Mouse (Mus musculus) thymus, postnatal 0 days (tissue): ENCODE results near the gene Eid3. TPM values are rescaled to one million over a fixed set of nuclear protein-coding genes. Genes with fewer than 3 reads are reported as not detected.

ENCODE experiments used
- DNase-seq: peaks from one replicate; pipeline ENCODE4 v3.0.0-alpha.2; 2015; ENCODE audit warnings: low spot score
- polyA plus RNA-seq: library from polyadenylated mRNA; unstranded; fragments of >200 nt; fragmentation: Nextera tagmentation; extraction: Ambion mirVana; gene quantifications from 2 replicates; pipeline ENCODE4 v1.2.1, GENCODE M21; 2015

The Eid3 gene
- polyA plus RNA-seq: 0.19 and 0.27 TPM in 2 replicates

- DNase-seq: no peak
Measured at GRCm38 (mm10) chr10:82866356-82866755, at the start of gene Eid3. Gene Eid3, plus strand, starts transcription at chr10:82866626.

DNA sequence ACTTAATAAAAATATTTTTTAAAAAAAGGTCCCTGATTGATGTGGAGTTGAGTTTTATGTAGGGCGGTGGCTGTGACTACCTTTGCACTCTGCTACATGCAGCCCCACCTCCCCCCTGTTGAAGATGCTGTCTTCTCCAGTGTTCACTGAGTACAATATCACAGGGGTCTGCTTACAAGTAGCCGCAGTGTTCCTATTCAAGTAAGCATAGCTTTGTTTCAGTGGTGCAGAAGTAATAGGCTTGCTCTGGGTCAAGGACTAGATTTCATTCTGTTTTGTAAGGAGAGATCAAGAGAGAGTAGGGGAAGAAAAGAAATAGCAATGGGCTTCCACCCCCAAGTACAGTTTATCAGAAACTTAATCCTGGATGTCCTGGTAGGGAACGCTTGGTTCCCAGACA, 48.9 kb upstream of the Eid3 start:
- no peak for DNase-seq

DNA sequence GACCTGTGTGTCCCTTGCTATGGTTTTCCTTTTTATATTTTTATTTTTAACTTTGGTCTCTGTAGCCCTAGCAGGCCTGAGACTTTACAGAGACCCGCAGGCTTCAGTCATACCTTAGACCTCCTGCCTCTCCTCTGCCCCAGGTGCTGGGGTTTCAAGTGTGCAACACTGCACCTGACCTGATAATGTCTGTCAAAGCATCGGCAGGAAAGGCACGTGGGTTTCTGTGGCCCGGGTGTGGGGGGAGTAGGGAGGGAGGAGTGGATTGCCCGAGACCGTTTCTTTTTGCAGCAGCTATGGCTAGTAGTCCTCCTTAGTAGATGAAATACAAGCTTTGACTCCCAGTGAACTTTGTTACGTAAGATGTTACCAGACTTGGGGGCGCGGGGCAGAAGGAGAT, 48.5 kb upstream of the Eid3 start:
- peak; percentile 34 for DNase-seq

DNA sequence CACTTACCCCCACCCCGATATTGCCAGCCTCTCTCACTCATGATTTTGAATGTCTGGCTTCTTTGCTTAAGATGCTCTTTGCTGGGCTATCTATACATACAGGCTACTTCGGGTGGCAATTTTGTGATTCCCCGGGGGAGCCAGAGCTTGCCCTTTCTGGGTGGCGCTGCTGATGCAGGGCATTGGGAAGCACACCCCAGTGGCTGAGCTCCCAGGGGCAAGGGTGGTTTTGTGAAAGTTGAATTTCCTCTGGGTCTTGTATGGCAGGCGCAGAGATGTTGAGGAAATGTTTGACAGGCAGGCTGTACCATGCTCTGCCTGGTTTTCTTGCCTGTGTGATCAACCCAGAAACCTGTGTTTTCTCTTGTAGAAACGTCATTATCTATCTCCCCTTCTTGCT, 47.8 kb upstream of the Eid3 start:
- DNase-seq: no peak

DNA sequence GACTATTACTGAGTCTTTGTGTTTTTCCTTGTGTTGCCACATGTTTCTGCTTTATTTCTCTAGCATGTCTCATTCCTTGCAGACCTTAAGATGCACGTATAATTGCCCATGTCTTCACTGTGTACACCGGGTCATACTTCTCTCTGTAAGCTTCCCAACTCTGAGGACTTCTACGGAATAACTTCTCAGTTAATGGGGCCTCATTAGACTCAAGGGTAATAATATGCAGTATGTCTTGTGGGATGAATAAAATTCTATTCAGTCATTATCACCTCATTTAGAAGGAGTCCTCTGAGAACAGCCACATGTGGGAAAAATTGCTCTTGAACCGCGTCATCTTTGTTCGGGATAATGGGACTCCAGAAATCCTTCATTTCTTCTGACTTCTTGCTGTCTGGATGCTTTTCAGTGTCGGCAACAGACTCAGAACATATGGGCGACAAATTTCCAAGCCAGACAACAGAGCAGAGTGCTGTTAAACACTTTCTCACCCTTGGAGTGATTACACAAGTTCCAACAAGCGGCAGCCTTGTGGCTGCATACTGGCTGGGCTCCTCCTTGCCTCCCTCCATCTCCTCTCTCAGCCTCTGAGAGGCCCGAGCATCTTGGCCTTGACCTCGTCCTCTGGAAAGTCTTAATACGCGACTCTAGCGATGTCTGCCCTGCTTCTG, 43.2 kb upstream of the Eid3 start:
- no peak for DNase-seq

GRCm38 (mm10) chr10:82823779-82824177, 42.6 kb upstream of the Eid3 start:
- no peak for DNase-seq

GRCm38 (mm10) chr10:82824541-82824940, 41.9 kb upstream of the Eid3 start:
- DNase-seq: no peak

DNA sequence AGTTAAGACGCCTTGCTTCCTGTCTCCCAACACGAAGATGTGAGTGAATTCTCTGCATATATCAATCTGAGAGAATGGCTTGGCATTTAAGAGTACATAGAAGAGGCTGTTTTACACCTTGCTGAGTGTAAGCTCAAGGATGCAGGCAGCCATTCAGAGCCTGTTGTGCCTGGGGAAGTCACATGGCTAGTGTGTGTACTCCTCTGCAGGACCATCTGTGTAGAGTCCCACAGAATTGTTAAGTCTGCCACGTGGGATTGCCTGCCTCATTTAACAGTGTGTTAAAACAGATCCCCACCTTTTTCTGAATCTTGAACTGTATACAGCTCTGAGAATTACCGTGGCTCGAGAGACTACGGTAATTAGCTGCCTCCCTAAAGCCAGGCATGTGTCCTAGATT, 39.9 kb upstream of the Eid3 start:
- DNase-seq: no peak

DNA sequence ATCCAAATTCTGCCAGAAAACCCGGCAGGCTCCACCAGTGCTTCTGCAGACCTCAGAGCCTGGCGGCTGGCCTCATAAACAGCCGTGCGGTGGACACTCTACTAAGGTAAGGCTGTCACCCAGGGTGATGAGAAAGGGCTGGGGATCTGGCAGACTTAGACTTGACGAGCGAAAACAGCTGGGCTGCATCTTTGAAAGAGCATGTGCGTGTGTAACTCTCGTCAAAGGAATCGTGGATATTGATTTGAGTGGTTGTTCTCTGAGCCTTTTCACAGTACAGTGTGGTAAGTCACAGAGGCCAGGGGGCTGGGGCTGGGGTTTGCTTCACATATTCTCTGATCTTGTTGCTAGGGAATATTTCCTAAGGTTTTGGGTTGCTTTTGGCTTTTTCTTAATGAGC, 32.5 kb upstream of the Eid3 start, which contains the start of gene Txnrd1:
TSS of gene Txnrd1 (plus strand) at position 26 of the 400 bp plus-strand sequence.
- no peak for DNase-seq

- no peak for DNase-seq
Measured at GRCm38 (mm10) chr10:82835898-82836297, 30.5 kb upstream of the Eid3 start.

- no peak for DNase-seq
Measured at GRCm38 (mm10) chr10:82838390-82838789, 28.0 kb upstream of the Eid3 start.

DNA sequence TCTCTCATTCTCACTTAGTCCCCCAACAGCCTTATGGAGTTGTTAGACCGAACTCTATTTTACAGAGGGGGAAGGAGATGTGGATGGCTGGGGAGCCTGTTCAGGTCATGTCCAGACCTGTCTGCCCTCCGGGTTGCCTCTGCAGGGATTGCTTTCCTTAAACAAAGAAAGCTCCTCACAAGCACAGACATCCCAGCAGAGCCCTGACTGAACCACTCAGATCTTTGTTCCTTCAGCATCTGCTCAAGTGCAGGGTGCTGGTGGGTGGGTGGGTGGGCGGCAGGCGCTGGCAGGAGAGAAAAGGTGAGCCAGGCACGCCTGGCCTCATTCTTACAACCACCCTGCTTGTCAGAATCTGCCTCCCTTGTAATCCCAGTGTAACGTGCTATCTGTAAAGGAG, 22.3 kb upstream of the Eid3 start:
- DNase-seq: no peak

GRCm38 (mm10) chr10:82844731-82845130, 21.7 kb upstream of the Eid3 start:
- DNase-seq: no peak

DNA sequence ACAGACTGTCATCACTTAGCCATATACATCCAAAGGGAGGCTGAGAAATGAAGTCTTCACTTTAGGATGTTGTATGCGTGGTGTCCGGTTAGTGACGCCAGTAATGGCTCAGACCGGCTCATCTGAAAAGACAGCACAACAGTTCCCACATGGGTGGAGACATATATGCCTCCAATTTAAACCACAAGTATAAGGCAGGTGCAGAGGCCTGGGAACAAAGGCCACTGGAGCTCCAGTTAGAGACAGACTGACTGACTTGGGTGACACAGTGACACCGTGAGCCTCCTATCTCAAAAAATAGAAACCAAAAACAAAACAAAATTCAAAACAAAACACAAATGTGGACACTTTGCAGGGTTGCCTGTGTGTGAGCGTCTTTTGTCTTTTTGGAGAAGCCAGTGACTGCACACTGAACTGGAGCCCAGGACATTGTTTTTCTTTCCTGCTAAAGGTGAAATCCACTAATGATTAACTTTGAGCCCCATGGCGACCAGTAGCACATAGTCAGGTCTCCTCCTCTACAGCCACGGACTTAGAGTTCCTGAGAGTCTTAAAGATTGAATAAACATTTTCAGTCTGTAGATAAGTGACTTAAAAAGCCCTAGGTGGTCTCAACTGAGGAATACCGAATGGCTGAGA, 18.5 kb upstream of the Eid3 start:
- DNase-seq: no peak

GRCm38 (mm10) chr10:82849686-82850353, 16.6 kb upstream of the Eid3 start:
- DNase-seq: no peak

DNA sequence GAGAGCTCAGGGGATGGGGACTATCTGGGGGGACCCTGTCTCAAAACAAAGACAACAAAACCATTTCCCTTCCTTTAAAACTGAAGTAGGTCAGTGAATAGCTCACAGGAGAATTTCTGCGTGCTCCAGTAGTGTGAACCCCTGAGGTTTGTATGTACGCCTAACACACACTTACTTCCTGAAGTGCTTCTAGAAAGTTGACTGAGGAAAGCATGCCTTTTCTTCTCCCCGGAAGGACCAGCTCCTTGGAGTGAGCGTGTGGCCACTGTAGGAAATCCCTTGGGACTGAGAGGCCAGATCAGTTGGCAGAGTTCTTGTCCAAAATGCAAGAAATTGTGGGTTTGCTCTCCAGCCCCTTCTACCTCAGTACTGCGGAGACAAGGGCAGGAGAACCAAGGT, 16.1 kb upstream of the Eid3 start:
- no peak for DNase-seq

GRCm38 (mm10) chr10:82851751-82852150, 14.7 kb upstream of the Eid3 start:
- no peak for DNase-seq

GRCm38 (mm10) chr10:82858032-82858680, 8.3 kb upstream of the Eid3 start:
- DNase-seq: no peak

GRCm38 (mm10) chr10:82858691-82859532, 7.5 kb upstream of the Eid3 start:
- DNase-seq: peak; percentile 92

GRCm38 (mm10) chr10:82859533-82859915, 6.9 kb upstream of the Eid3 start:
- peak; percentile 42 for DNase-seq
